Comparison of ENCODE assay signal across 29 mouse cellular contexts in genomic region chr7:68844606-68845005, GRCm38 (mm10).
A peak's percentile ranks its signal among the peaks of the same experiment; 100 is the strongest.
DNase-seq lines count a peak whose midpoint lies in the region; ATAC-seq and TF ChIP-seq lines count a peak whose summit lies in the region.
"Had no signal": no experiment of that assay in that cellular context is flagged by ENCODE, and none has a peak within 500 bp of the region (broad histone marks: within the 10 kb centered on the region; RNA-seq: fewer than 3 reads in every experiment).

No protein-coding gene starts in this region.

- no peak overlapping the region for H3K9ac ChIP-seq in heart, embryonic 11.5 days (ENCODE audit: low read depth, low read length)
- peak overlapping the region; percentile 39; the same call in 1 of the 2 replicates for H3K9ac ChIP-seq in heart, embryonic 16.5 days (ENCODE audit: low read length)
- H3K9ac ChIP-seq in lung, postnatal 0 days (replicated peaks; ENCODE audit: low read depth): no peak overlapping the region
- H3K9ac ChIP-seq: forebrain, embryonic 13.5 days; hindbrain, embryonic 13.5 days; liver, embryonic 12.5 days; liver, postnatal 0 days; midbrain, embryonic 15.5 days; neural tube, embryonic 15.5 days had no signal

- TF ChIP-seq CTCF in lung, postnatal 0 days (IDR thresholded peaks at IDR 0.05): no peak

- H3K27me3 ChIP-seq in heart, embryonic 11.5 days (ENCODE audit: control insufficient read depth, insufficient read depth, low read length): no peaks in the 10 kb centered on the region
- no peaks in the 10 kb centered on the region for H3K27me3 ChIP-seq in heart, embryonic 16.5 days (ENCODE audit: control insufficient read depth, insufficient read depth, low read length)
- H3K27me3 ChIP-seq in lung, postnatal 0 days (replicated peaks; ENCODE audit: insufficient read depth, low read length): no peaks in the 10 kb centered on the region
- H3K27me3 ChIP-seq: forebrain, embryonic 13.5 days; hindbrain, embryonic 13.5 days; liver, embryonic 12.5 days; midbrain, embryonic 15.5 days; neural tube, embryonic 15.5 days had no signal

- no peak for TF ChIP-seq EP300 in lung, postnatal 0 days (IDR thresholded peaks at IDR 0.05)

- no peak for ATAC-seq in heart, embryonic 11.5 days (replicated peaks; ENCODE audit: insufficient number of reproducible peaks, low FRiP score, low TSS enrichment)
- no peak for ATAC-seq in heart, embryonic 16.5 days (replicated peaks; ENCODE audit: extremely low read depth, insufficient read depth, low FRiP score)
- ATAC-seq in lung, postnatal 0 days: no peak
- ATAC-seq: forebrain, embryonic 13.5 days; liver, embryonic 12.5 days; liver, postnatal 0 days; midbrain, embryonic 15.5 days; Patski had no signal

- WGBS in heart, embryonic 11.5 days (ENCODE audit: insufficient replicate concordance): 24% methylated on average over 7 of the region's 7 CpGs
- 13% methylated on average over 7 of the region's 7 CpGs for WGBS in heart, embryonic 16.5 days
- WGBS in lung, postnatal 0 days: 16% methylated on average over 7 of the region's 7 CpGs

- no peaks in the 10 kb centered on the region for H3K36me3 ChIP-seq in heart, embryonic 11.5 days (ENCODE audit: control insufficient read depth, insufficient read depth, low read length)
- H3K36me3 ChIP-seq in heart, embryonic 16.5 days (ENCODE audit: control insufficient read depth, insufficient read depth): no peaks in the 10 kb centered on the region
- H3K36me3 ChIP-seq in lung, postnatal 0 days (ENCODE audit: insufficient read depth, low read length): no peaks in the 10 kb centered on the region
- H3K36me3 ChIP-seq: hindbrain, embryonic 13.5 days; liver, embryonic 12.5 days; midbrain, embryonic 10.5 days; midbrain, embryonic 15.5 days; neural tube, embryonic 15.5 days had no signal

- DNase-seq in heart, postnatal 36 days: no peak
- no peak for DNase-seq in heart, postnatal 4 days
- DNase-seq in lung, postnatal 0 days (ENCODE audit: low spot score): peak; percentile 32
- DNase-seq in lung, postnatal 36 days: no peak
- no peak for DNase-seq in frontal cortex, postnatal 10 days (ENCODE audit: low spot score in 2 of 2)
- DNase-seq: adrenal gland, postnatal 10 days; cerebellum, adult 11 months; cerebellum, adult 9-10 months; cerebellum, postnatal 36 days; gastrocnemius, postnatal 36 days; kidney, adult 2 months; kidney, postnatal 10 days; layer of hippocampus, postnatal 36 days; left cerebral cortex, postnatal 4 days; liver, postnatal 0 days; lung, postnatal 10 days; retina, postnatal 1 day; right cerebral cortex, postnatal 14 days; thymus, adult 18-20 months; thymus, postnatal 25 days had no signal

- H3K4me2 ChIP-seq in heart, embryonic 11.5 days: peak overlapping the region; percentile 39
- H3K4me2 ChIP-seq in heart, embryonic 16.5 days (ENCODE audit: low read depth, low read length): peak overlapping the region; percentile 8
- H3K4me2 ChIP-seq in lung, postnatal 0 days (replicated peaks; ENCODE audit: low read depth, low read length): no peak overlapping the region
- H3K4me2 ChIP-seq: forebrain, embryonic 13.5 days; hindbrain, embryonic 13.5 days; liver, embryonic 12.5 days; midbrain, embryonic 15.5 days; neural tube, embryonic 15.5 days had no signal

- H3K4me1 ChIP-seq in heart, embryonic 11.5 days (ENCODE audit: control insufficient read depth, insufficient read depth, low read length): peaks cover 4% of the 10 kb centered on the region; the same call in 1 of the 2 replicates
- peaks cover 8% of the 10 kb centered on the region for H3K4me1 ChIP-seq in heart, embryonic 16.5 days (ENCODE audit: control insufficient read depth, insufficient read depth, low read length)
- H3K4me1 ChIP-seq in lung, postnatal 0 days (ENCODE audit: insufficient read depth, low read depth, low read length): 0 out of 2 replicates have a peak, but pooled peaks cover 2% of the 10 kb centered on the region
- H3K4me1 ChIP-seq: forebrain, embryonic 13.5 days; hindbrain, embryonic 13.5 days; liver, embryonic 12.5 days; midbrain, embryonic 10.5 days; neural tube, embryonic 15.5 days had no signal

- intact Hi-C loops in heart, postnatal 36 days (cut with DNase I): no loop called here

- no peaks in the 10 kb centered on the region for H3K9me3 ChIP-seq in heart, embryonic 11.5 days (replicated peaks; ENCODE audit: control insufficient read depth, low read length)
- no peaks in the 10 kb centered on the region for H3K9me3 ChIP-seq in heart, embryonic 16.5 days (replicated peaks; ENCODE audit: control insufficient read depth, low read length)
- H3K9me3 ChIP-seq in lung, postnatal 0 days (ENCODE audit: low read length): no peaks in the 10 kb centered on the region
- H3K9me3 ChIP-seq: forebrain, embryonic 13.5 days; hindbrain, embryonic 13.5 days; liver, embryonic 12.5 days; midbrain, embryonic 10.5 days; midbrain, embryonic 15.5 days; neural tube, embryonic 15.5 days had no signal

- H3K27ac ChIP-seq in heart, embryonic 11.5 days (ENCODE audit: low read depth, low read length): no peak overlapping the region
- H3K27ac ChIP-seq in heart, embryonic 16.5 days (ENCODE audit: low read length): 0 out of 2 replicates have a peak overlapping the region, but pooled peaks have one; percentile 4
- no peak overlapping the region for H3K27ac ChIP-seq in lung, postnatal 0 days (ENCODE audit: low read length)
- H3K27ac ChIP-seq: forebrain, embryonic 13.5 days; hindbrain, embryonic 13.5 days; liver, embryonic 12.5 days; midbrain, embryonic 10.5 days; midbrain, embryonic 15.5 days; neural tube, embryonic 15.5 days had no signal

- H3K4me3 ChIP-seq in heart, embryonic 11.5 days (ENCODE audit: low read depth, low read length): no peak overlapping the region
- H3K4me3 ChIP-seq in heart, embryonic 16.5 days (ENCODE audit: low read length): no peak overlapping the region
- no peak overlapping the region for H3K4me3 ChIP-seq in lung, postnatal 0 days (ENCODE audit: low read depth, low read length)
- H3K4me3 ChIP-seq: forebrain, embryonic 13.5 days; hindbrain, embryonic 13.5 days; liver, embryonic 12.5 days; midbrain, embryonic 10.5 days; midbrain, embryonic 15.5 days; neural tube, embryonic 15.5 days had no signal
